Mouse (Mus musculus) right cerebral cortex, postnatal 4 days (tissue): ENCODE results near the gene Sde2.
"Not testable (repeated sequence)": the region's sequence is repeated elsewhere in the genome, so short reads cannot be mapped to it uniquely, and the experiment has no call there.

Experiments
- DNase-seq: peaks from one replicate; pipeline ENCODE4 v3.0.0-alpha.2; 2022

The Sde2 gene

GRCm38 (mm10) chr1:180835273-180836015, 15.5 kb upstream of the Sde2 start:
- DNase-seq: no peak

GRCm38 (mm10) chr1:180836467-180836866, 14.5 kb upstream of the Sde2 start:
- not testable (repeated sequence) for DNase-seq

- DNase-seq: no peak
Observed at GRCm38 (mm10) chr1:180837186-180837585, 13.7 kb upstream of the Sde2 start.

- DNase-seq: no peak
Observed at GRCm38 (mm10) chr1:180838014-180838413, 12.9 kb upstream of the Sde2 start.

- DNase-seq: no peak
Observed at GRCm38 (mm10) chr1:180839201-180839910, 11.6 kb upstream of the Sde2 start.

- DNase-seq: no peak
Observed at GRCm38 (mm10) chr1:180841561-180842300, 9.2 kb upstream of the Sde2 start.

- peak; percentile 53 for DNase-seq
Observed at GRCm38 (mm10) chr1:180848114-180848510, 2.8 kb upstream of the Sde2 start.

- DNase-seq: peak; percentile 49
Observed at GRCm38 (mm10) chr1:180848511-180849241, 2.3 kb upstream of the Sde2 start.

GRCm38 (mm10) chr1:180849701-180850301, 1.1 kb upstream of the Sde2 start:
- no peak for DNase-seq

- no peak for DNase-seq
Observed at GRCm38 (mm10) chr1:180858763-180859162, 7.8 kb downstream of the Sde2 start.

- DNase-seq: no peak
Observed at GRCm38 (mm10) chr1:180860030-180860429, 9.1 kb downstream of the Sde2 start.

- DNase-seq: no peak
Observed at GRCm38 (mm10) chr1:180863606-180864005, 12.7 kb downstream of the Sde2 start.

GRCm38 (mm10) chr1:180866001-180866400, 15.1 kb downstream of the Sde2 start:
- no peak for DNase-seq

GRCm38 (mm10) chr1:180870122-180870650, 19.3 kb downstream of the Sde2 start:
- DNase-seq: no peak

- peak; percentile 55 for DNase-seq
Observed at GRCm38 (mm10) chr1:180873861-180874484, 23.0 kb downstream of the Sde2 start.

GRCm38 (mm10) chr1:180874615-180875014, 23.7 kb downstream of the Sde2 start:
- DNase-seq: no peak

- no peak for DNase-seq
Observed at GRCm38 (mm10) chr1:180875126-180875525, 24.2 kb downstream of the Sde2 start.

- DNase-seq: no peak
Observed at GRCm38 (mm10) chr1:180877466-180877865, 26.5 kb downstream of the Sde2 start.

- no peak for DNase-seq
Observed at GRCm38 (mm10) chr1:180881768-180882167, 30.8 kb downstream of the Sde2 start.

- no peak for DNase-seq
Observed at GRCm38 (mm10) chr1:180883731-180884130, 32.8 kb downstream of the Sde2 start.

- DNase-seq: no peak
Observed at GRCm38 (mm10) chr1:180884484-180884883, 33.6 kb downstream of the Sde2 start.

GRCm38 (mm10) chr1:180888556-180889042, 37.7 kb downstream of the Sde2 start:
- no peak for DNase-seq
